Mouse (Mus musculus) heart, embryonic 11.5 days (tissue): ENCODE measurements around the gene Palm3. TPM values are rescaled to one million over a fixed set of nuclear protein-coding genes. Genes with fewer than 3 reads are reported as not detected.

Experiments used
- ATAC-seq: fragments of 200-750 bp; cut with Nextera tagmentation; replicated peaks from 2 replicates; pipeline ENCODE4 v1.8.0; 2017; ENCODE audit warnings: moderate library complexity; ENCODE audit not compliant: insufficient number of reproducible peaks, low FRiP score, low TSS enrichment
- H3K27ac ChIP-seq: fragments of 300-500 bp; sonication (generic); 2 replicates; pipeline ENCODE4 v1.5.1; 2014; ENCODE audit warnings: mild to moderate bottlenecking, low read depth, low read length
- H3K27me3 ChIP-seq: fragments of 300-500 bp; sonication (generic); 2 replicates; pipeline ENCODE4 v1.6.1; 2014; ENCODE audit warnings: mild to moderate bottlenecking, low read length, mixed read lengths; ENCODE audit not compliant: control insufficient read depth, insufficient read depth
- H3K36me3 ChIP-seq: fragments of 300-500 bp; sonication (generic); 2 replicates; pipeline ENCODE4 v1.6.1; 2014; ENCODE audit warnings: mild to moderate bottlenecking, low read length, moderate library complexity, mixed read lengths; ENCODE audit not compliant: control insufficient read depth, insufficient read depth
- H3K4me1 ChIP-seq: fragments of 300-500 bp; sonication (generic); 2 replicates; pipeline ENCODE4 v1.6.1; 2014; ENCODE audit warnings: low read length; ENCODE audit not compliant: control insufficient read depth, insufficient read depth
- H3K4me2 ChIP-seq: fragments of 300-500 bp; sonication (generic); 2 replicates; pipeline ENCODE4 v1.6.1; 2014; ENCODE audit warnings: mild to moderate bottlenecking, moderate library complexity
- H3K4me3 ChIP-seq: fragments of 300-500 bp; sonication (generic); 2 replicates; pipeline ENCODE4 v1.5.1; 2014; ENCODE audit warnings: low read depth, low read length
- H3K9ac ChIP-seq: fragments of 300-500 bp; sonication (generic); 2 replicates; pipeline ENCODE4 v1.6.1; 2014; ENCODE audit warnings: mild to moderate bottlenecking, low read depth, low read length, moderate library complexity
- H3K9me3 ChIP-seq: fragments of 300-500 bp; sonication (generic); replicated peaks from 2 replicates; pipeline ENCODE4 v1.6.1; 2016; ENCODE audit warnings: low read length; ENCODE audit not compliant: control insufficient read depth
- WGBS: fragments of 180-500 bp; shearing (Covaris S2); extraction: QIAGEN DNeasy Blood & Tissue Kit; methylation state at CpG from one replicate; pipeline ENCODE4 v1.1.7; 2014; ENCODE audit not compliant: insufficient replicate concordance; 5-methylcytosine and 5-hydroxymethylcytosine counted together
- polyA plus RNA-seq: library from polyadenylated mRNA; unstranded; fragments of >200 nt; fragmentation: Nextera tagmentation; extraction: Ambion mirVana; gene quantifications from 2 replicates; pipeline ENCODE4 v1.2.1, GENCODE M21; 2014

Palm3 gene
- polyA plus RNA-seq, 1 experiment from 2014 or later = 0.57 TPM

GRCm38 (mm10) chr8:84069169-84069568, 47.9 kb downstream of the Palm3 start:
- no peak overlapping the region for H3K27ac ChIP-seq
- peaks cover 31% of the 10 kb centered on the region for H3K4me1 ChIP-seq

GRCm38 (mm10) chr8:84069750-84070149, 48.5 kb downstream of the Palm3 start:
- no peak overlapping the region for H3K27ac ChIP-seq
- no peaks in the 10 kb centered on the region for H3K9me3 ChIP-seq
- no peak overlapping the region for H3K4me3 ChIP-seq
- H3K9ac ChIP-seq = no peak overlapping the region
- 76% methylated on average over 2 of the region's 2 CpGs for WGBS
- H3K4me1 ChIP-seq = peaks cover 31% of the 10 kb centered on the region
- H3K27me3 ChIP-seq = no peaks in the 10 kb centered on the region
- H3K36me3 ChIP-seq = no peaks in the 10 kb centered on the region
- ATAC-seq = no peak
- no peak overlapping the region for H3K4me2 ChIP-seq

More at GRCm38 (mm10) chr8:84069169-84069568, 47.9 kb downstream of the Palm3 start:
- H3K9ac ChIP-seq = no peak overlapping the region
- ATAC-seq = no peak
- no peak overlapping the region for H3K4me3 ChIP-seq
- no peaks in the 10 kb centered on the region for H3K36me3 ChIP-seq
- H3K4me2 ChIP-seq = no peak overlapping the region
- no peaks in the 10 kb centered on the region for H3K9me3 ChIP-seq
- H3K27me3 ChIP-seq = no peaks in the 10 kb centered on the region
- WGBS = 33% methylated on average over 1 of the region's 1 CpGs

- no peaks in the 10 kb centered on the region for H3K9me3 ChIP-seq
- no peaks in the 10 kb centered on the region for H3K27me3 ChIP-seq
- no peak for ATAC-seq
- H3K4me3 ChIP-seq = no peak overlapping the region
- 74% methylated on average over 5 of the region's 5 CpGs for whole genome bisulfite sequencing
- H3K9ac ChIP-seq = no peak overlapping the region
- H3K27ac ChIP-seq = no peak overlapping the region
- peaks cover 31% of the 10 kb centered on the region for H3K4me1 ChIP-seq
- H3K4me2 ChIP-seq = no peak overlapping the region
- H3K36me3 ChIP-seq = no peaks in the 10 kb centered on the region
Observed at GRCm38 (mm10) chr8:84070241-84070640, 49.0 kb downstream of the Palm3 start.

GRCm38 (mm10) chr8:84070667-84071066, 49.4 kb downstream of the Palm3 start:
- H3K4me3 ChIP-seq = no peak overlapping the region
- WGBS = 89% methylated on average over 2 of the region's 2 CpGs
- no peak overlapping the region for H3K27ac ChIP-seq
- peaks cover 31% of the 10 kb centered on the region for H3K4me1 ChIP-seq
- no peak overlapping the region for H3K4me2 ChIP-seq
- no peaks in the 10 kb centered on the region for H3K9me3 ChIP-seq
- no peaks in the 10 kb centered on the region for H3K27me3 ChIP-seq
- ATAC-seq = no peak
- no peaks in the 10 kb centered on the region for H3K36me3 ChIP-seq
- no peak overlapping the region for H3K9ac ChIP-seq

- no peak overlapping the region for H3K27ac ChIP-seq
- WGBS = 63% methylated on average over 3 of the region's 3 CpGs
- no peak for ATAC-seq
Observed at GRCm38 (mm10) chr8:84071921-84072320, 50.6 kb downstream of the Palm3 start.

GRCm38 (mm10) chr8:84072321-84072720, 51.0 kb downstream of the Palm3 start:
- Histone ChIP-seq H3K9ac (no peak overlapping the region), H3K9me3 (no peaks in the 10 kb centered on the region), H3K4me2 (no peak overlapping the region), H3K4me3 (no peak overlapping the region), H3K4me1 (peaks cover 31% of the 10 kb centered on the region), H3K36me3 (no peaks in the 10 kb centered on the region), H3K27me3 (no peaks in the 10 kb centered on the region), H3K27ac (no peak overlapping the region)
- 85% methylated on average over 10 of the region's 10 CpGs for WGBS
- no peak for ATAC-seq

More at GRCm38 (mm10) chr8:84071921-84072320, 50.6 kb downstream of the Palm3 start:
- Histone ChIP-seq H3K9me3 (no peaks in the 10 kb centered on the region), H3K4me2 (no peak overlapping the region), H3K27me3 (no peaks in the 10 kb centered on the region), H3K9ac (no peak overlapping the region), H3K36me3 (no peaks in the 10 kb centered on the region), H3K4me1 (peaks cover 31% of the 10 kb centered on the region), H3K4me3 (no peak overlapping the region)

GRCm38 (mm10) chr8:84073230-84073976, 52.1 kb downstream of the Palm3 start:
- ATAC-seq = no peak
- Histone ChIP-seq H3K9ac (no peak overlapping the region), H3K4me2 (no peak overlapping the region), H3K4me3 (no peak overlapping the region), H3K4me1 (peaks cover 22% of the 10 kb centered on the region), H3K27ac (no peak overlapping the region), H3K9me3 (no peaks in the 10 kb centered on the region), H3K27me3 (no peaks in the 10 kb centered on the region), H3K36me3 (no peaks in the 10 kb centered on the region)
- 75% methylated on average over 10 of the region's 10 CpGs for WGBS

GRCm38 (mm10) chr8:84076412-84076811, 55.1 kb downstream of the Palm3 start:
- Histone ChIP-seq H3K4me3 (no peak overlapping the region), H3K9me3 (no peaks in the 10 kb centered on the region), H3K36me3 (peaks cover 10% of the 10 kb centered on the region), H3K4me1 (peaks cover 10% of the 10 kb centered on the region), H3K27me3 (no peaks in the 10 kb centered on the region), H3K27ac (no peak overlapping the region), H3K9ac (no peak overlapping the region), H3K4me2 (no peak overlapping the region)
- no peak for ATAC-seq
- 79% methylated on average over 1 of the region's 1 CpGs for WGBS

GRCm38 (mm10) chr8:84076849-84077248, 55.6 kb downstream of the Palm3 start:
- no peak for ATAC-seq
- Histone ChIP-seq H3K27ac (no peak overlapping the region), H3K4me1 (peaks cover 7% of the 10 kb centered on the region), H3K27me3 (no peaks in the 10 kb centered on the region), H3K4me3 (no peak overlapping the region), H3K4me2 (no peak overlapping the region), H3K36me3 (peaks cover 10% of the 10 kb centered on the region), H3K9ac (no peak overlapping the region), H3K9me3 (no peaks in the 10 kb centered on the region)
- WGBS = 82% methylated on average over 3 of the region's 3 CpGs
